Comparison of ENCODE assay signal across 23 mouse cellular contexts in the genomic region with DNA sequence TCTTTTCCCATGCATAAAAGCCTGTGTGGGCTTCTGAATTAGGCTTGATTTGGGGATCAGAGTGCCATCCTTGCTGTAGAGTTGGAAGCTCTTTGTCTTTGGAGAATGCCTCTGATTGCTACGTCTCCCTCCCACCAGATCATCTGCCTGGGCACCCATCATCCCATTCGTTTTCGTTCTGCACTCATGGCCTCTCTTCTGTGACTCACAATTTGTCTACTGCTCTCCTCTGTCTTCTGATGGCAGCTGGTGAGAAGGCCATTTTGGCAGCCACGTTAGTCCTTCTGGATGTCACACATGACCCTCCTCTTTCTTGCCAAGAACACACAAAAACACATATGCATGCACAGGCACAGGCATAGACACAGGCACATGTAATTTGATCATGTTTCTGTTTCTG. TPM values are rescaled to one million over a fixed set of nuclear protein-coding genes. Genes with fewer than 3 reads are reported as not detected.
DNase-seq lines count a peak whose midpoint lies in the region; ATAC-seq and TF ChIP-seq lines count a peak whose summit lies in the region.
"Had no signal": no experiment of that assay in that cellular context is flagged by ENCODE, and none has a peak within 500 bp of the region (broad histone marks: within the 10 kb centered on the region; RNA-seq: fewer than 3 reads in every experiment).

No protein-coding gene starts in this region.

- ATAC-seq in forebrain, embryonic 15.5 days (replicated peaks) = no peak
- ATAC-seq in midbrain, embryonic 14.5 days (ENCODE audit: low FRiP score, low TSS enrichment) = no peak
- ATAC-seq in forebrain, postnatal 0 days = peak; percentile 5; the same call in 1 of the 2 replicates
- ATAC-seq in neural tube, embryonic 15.5 days (ENCODE audit: low FRiP score) = no peak

- H3K27ac ChIP-seq in forebrain, embryonic 15.5 days (replicated peaks) = peak overlapping the region; percentile 46
- H3K27ac ChIP-seq in forebrain, embryonic 10.5 days = no peak overlapping the region
- H3K27ac ChIP-seq in midbrain, embryonic 14.5 days (replicated peaks; ENCODE audit: low read depth, low read length) = no peak overlapping the region
- H3K27ac ChIP-seq in midbrain, embryonic 10.5 days (replicated peaks) = no peak overlapping the region
- no peak overlapping the region for H3K27ac ChIP-seq in forebrain, postnatal 0 days (ENCODE audit: low read depth, low read length)
- H3K27ac ChIP-seq in neural tube, embryonic 15.5 days (replicated peaks) = no peak overlapping the region
- H3K27ac ChIP-seq: embryonic facial prominence, embryonic 12.5 days; heart, embryonic 15.5 days; limb, embryonic 10.5 days; liver, embryonic 15.5 days; lung, embryonic 15.5 days had no signal

- H3K4me1 ChIP-seq in forebrain, embryonic 15.5 days = peaks cover 32% of the 10 kb centered on the region
- H3K4me1 ChIP-seq in forebrain, embryonic 10.5 days = peaks cover 16% of the 10 kb centered on the region
- 0 out of 2 replicates have a peak, but pooled peaks cover 3% of the 10 kb centered on the region for H3K4me1 ChIP-seq in midbrain, embryonic 14.5 days (ENCODE audit: control insufficient read depth, insufficient read depth, low read length)
- peaks cover 17% of the 10 kb centered on the region for H3K4me1 ChIP-seq in midbrain, embryonic 10.5 days
- no peaks in the 10 kb centered on the region for H3K4me1 ChIP-seq in forebrain, postnatal 0 days (ENCODE audit: insufficient read depth)
- peaks cover 40% of the 10 kb centered on the region for H3K4me1 ChIP-seq in neural tube, embryonic 15.5 days
- H3K4me1 ChIP-seq: embryonic facial prominence, embryonic 12.5 days; heart, embryonic 15.5 days; liver, embryonic 15.5 days; lung, embryonic 15.5 days had no signal

- no peak for DNase-seq in forebrain, embryonic 10.5 days (ENCODE audit: extremely low spot score, low spot score)
- DNase-seq in midbrain, embryonic 14.5 days = no peak
- DNase-seq in midbrain, embryonic 10.5 days (ENCODE audit: low spot score) = no peak
- no peak for DNase-seq in forebrain, postnatal 0 days
- no peak for DNase-seq in heart, postnatal 4 days
- DNase-seq: adrenal gland, postnatal 25 days; cerebellum, adult 11 months; cerebellum, postnatal 25 days; kidney, adult 11 months; kidney, postnatal 4 days; liver; lung, postnatal 36 days; retina, postnatal 1 day; right cerebral cortex, postnatal 25 days had no signal

- H3K4me3 ChIP-seq in forebrain, embryonic 15.5 days = no peak overlapping the region
- no peak overlapping the region for H3K4me3 ChIP-seq in forebrain, embryonic 10.5 days
- no peak overlapping the region for H3K4me3 ChIP-seq in midbrain, embryonic 14.5 days (replicated peaks; ENCODE audit: low read depth, low read length)
- no peak overlapping the region for H3K4me3 ChIP-seq in midbrain, embryonic 10.5 days
- H3K4me3 ChIP-seq in forebrain, postnatal 0 days (ENCODE audit: low read depth, low read length) = no peak overlapping the region
- H3K4me3 ChIP-seq in neural tube, embryonic 15.5 days (replicated peaks) = no peak overlapping the region
- H3K4me3 ChIP-seq: embryonic facial prominence, embryonic 12.5 days; heart, embryonic 15.5 days; limb, embryonic 10.5 days; liver, embryonic 15.5 days; lung, embryonic 15.5 days; megakaryocyte, embryonic 14.5 days had no signal

- H3K9ac ChIP-seq in forebrain, embryonic 15.5 days (replicated peaks) = no peak overlapping the region
- H3K9ac ChIP-seq in midbrain, embryonic 14.5 days (replicated peaks; ENCODE audit: low read length) = no peak overlapping the region
- no peak overlapping the region for H3K9ac ChIP-seq in forebrain, postnatal 0 days
- H3K9ac ChIP-seq in neural tube, embryonic 15.5 days (replicated peaks) = no peak overlapping the region
- H3K9ac ChIP-seq: embryonic facial prominence, embryonic 12.5 days; heart, embryonic 15.5 days; liver, embryonic 15.5 days; lung, embryonic 15.5 days had no signal

- H3K36me3 ChIP-seq in forebrain, embryonic 15.5 days = no peaks in the 10 kb centered on the region
- no peaks in the 10 kb centered on the region for H3K36me3 ChIP-seq in forebrain, embryonic 10.5 days (replicated peaks)
- H3K36me3 ChIP-seq in midbrain, embryonic 14.5 days (ENCODE audit: control insufficient read depth, insufficient read depth, low read length) = no peaks in the 10 kb centered on the region
- H3K36me3 ChIP-seq in midbrain, embryonic 10.5 days = no peaks in the 10 kb centered on the region
- H3K36me3 ChIP-seq in forebrain, postnatal 0 days (ENCODE audit: insufficient read depth) = no peaks in the 10 kb centered on the region
- no peaks in the 10 kb centered on the region for H3K36me3 ChIP-seq in neural tube, embryonic 15.5 days
- H3K36me3 ChIP-seq: embryonic facial prominence, embryonic 12.5 days; heart, embryonic 15.5 days; limb, embryonic 10.5 days; liver, embryonic 15.5 days; lung, embryonic 15.5 days had no signal

- H3K4me2 ChIP-seq in forebrain, embryonic 15.5 days (replicated peaks) = no peak overlapping the region
- H3K4me2 ChIP-seq in midbrain, embryonic 14.5 days (ENCODE audit: low read length) = 0 out of 2 replicates have a peak overlapping the region, but pooled peaks have one; percentile 15
- no peak overlapping the region for H3K4me2 ChIP-seq in forebrain, postnatal 0 days (ENCODE audit: low read depth)
- H3K4me2 ChIP-seq in neural tube, embryonic 15.5 days = peak overlapping the region; percentile 59
- H3K4me2 ChIP-seq: embryonic facial prominence, embryonic 12.5 days; heart, embryonic 15.5 days; liver, embryonic 15.5 days; lung, embryonic 15.5 days had no signal

- H3K27me3 ChIP-seq in forebrain, embryonic 15.5 days = no peaks in the 10 kb centered on the region
- peaks cover 100% of the 10 kb centered on the region for H3K27me3 ChIP-seq in forebrain, embryonic 10.5 days (ENCODE audit: poor library complexity, severe bottlenecking)
- peaks cover 18% of the 10 kb centered on the region; the same call in 1 of the 2 replicates for H3K27me3 ChIP-seq in midbrain, embryonic 14.5 days (ENCODE audit: control insufficient read depth, insufficient read depth, low read length)
- H3K27me3 ChIP-seq in midbrain, embryonic 10.5 days (ENCODE audit: low read depth, poor library complexity, severe bottlenecking) = peaks cover 100% of the 10 kb centered on the region
- H3K27me3 ChIP-seq in forebrain, postnatal 0 days (ENCODE audit: insufficient read depth, low read length) = no peaks in the 10 kb centered on the region
- H3K27me3 ChIP-seq in neural tube, embryonic 15.5 days (replicated peaks) = peaks cover 41% of the 10 kb centered on the region; the same call in 1 of the 2 replicates

- H3K9me3 ChIP-seq in forebrain, embryonic 15.5 days = no peaks in the 10 kb centered on the region
- H3K9me3 ChIP-seq in forebrain, embryonic 10.5 days = no peaks in the 10 kb centered on the region
- no peaks in the 10 kb centered on the region for H3K9me3 ChIP-seq in midbrain, embryonic 14.5 days (ENCODE audit: control insufficient read depth, low read length)
- no peaks in the 10 kb centered on the region for H3K9me3 ChIP-seq in midbrain, embryonic 10.5 days (replicated peaks)
- H3K9me3 ChIP-seq in forebrain, postnatal 0 days (ENCODE audit: low read length) = no peaks in the 10 kb centered on the region
- H3K9me3 ChIP-seq in neural tube, embryonic 15.5 days (replicated peaks) = no peaks in the 10 kb centered on the region
- H3K9me3 ChIP-seq: embryonic facial prominence, embryonic 12.5 days; heart, embryonic 15.5 days; limb, embryonic 10.5 days; liver, embryonic 15.5 days; lung, embryonic 15.5 days; megakaryocyte, embryonic 14.5 days had no signal

- 54% methylated on average over 4 of the region's 4 CpGs for WGBS in forebrain, embryonic 15.5 days
- WGBS in forebrain, embryonic 10.5 days = 69% methylated on average over 4 of the region's 4 CpGs
- 68% methylated on average over 4 of the region's 4 CpGs for WGBS in midbrain, embryonic 14.5 days
- WGBS in midbrain, embryonic 10.5 days = 71% methylated on average over 4 of the region's 4 CpGs
- WGBS in forebrain, postnatal 0 days = 44% methylated on average over 4 of the region's 4 CpGs
- WGBS in neural tube, embryonic 15.5 days = 49% methylated on average over 4 of the region's 4 CpGs

- TF ChIP-seq CTCF in forebrain, postnatal 0 days (IDR thresholded peaks at IDR 0.05; ENCODE audit: low read depth) = no peak

RNA-seq across cellular contexts. Expression of a gene that starts 4.2 kb away (rescaled TPM):
- polyA plus RNA-seq in forebrain, embryonic 15.5 days (2015; fragmentation: Nextera tagmentation; extraction: Ambion mirVana) = 15.8 and 16.5 TPM in 2 replicates
- polyA plus RNA-seq in forebrain, embryonic 10.5 days (2016; fragmentation: Nextera tagmentation; extraction: Ambion mirVana) = 1.6 and 2.3 TPM in 2 replicates
- polyA plus RNA-seq in midbrain, embryonic 14.5 days (2014; fragmentation: Nextera tagmentation; extraction: Ambion mirVana) = 15.8 and 16.6 TPM in 2 replicates
- polyA plus RNA-seq in midbrain, embryonic 10.5 days (2016; fragmentation: Nextera tagmentation; extraction: Ambion mirVana) = 1.9 and 3.3 TPM in 2 replicates
- 7.0 and 8.2 TPM in 2 replicates for total RNA-seq in forebrain, postnatal 0 days (2014; rRNA removed)
- 8.1 and 11.0 TPM in 2 replicates for polyA plus RNA-seq in forebrain, postnatal 0 days (2015; fragmentation: Nextera tagmentation; extraction: Ambion mirVana)
- polyA plus RNA-seq in neural tube, embryonic 15.5 days (2015; fragmentation: Nextera tagmentation; extraction: Ambion mirVana) = 15.8 and 18.6 TPM in 2 replicates
- 10 to 100 TPM in 1 of 2 experiments, 1 to 10 TPM in 1; 8.9 to 10.3 TPM for total RNA-seq in heart, postnatal 4 days (2021)
- total RNA-seq: MEL had no signal

Comparison
In these comparisons a context has a peak if more than half of its experiments do, and no peak if none do; other contexts are left out.
1. H3K4me2 ChIP-seq: peak in midbrain, embryonic 14.5 days (single experiment) and neural tube, embryonic 15.5 days (single experiment); none in forebrain, embryonic 15.5 days (single experiment) and forebrain, postnatal 0 days (single experiment).